Mouse (Mus musculus) stomach, adult 2 months (tissue): ENCODE results near the gene Vmn1r15. TPM values are rescaled to one million over a fixed set of nuclear protein-coding genes. Genes with fewer than 3 reads are reported as not detected.

ENCODE experiments used
- polyA plus RNA-seq: library from polyadenylated mRNA; depleted of rRNA; stranded (reverse); fragments of >200 nt; gene quantifications from 2 replicates; pipeline ENCODE4 v1.2.3, GENCODE M21; 2012; rRNA removed

Vmn1r15 gene
- not detected in 2 replicates for polyA plus RNA-seq

GRCm38 (mm10) chr6:57257652-57258051 is at the start of gene Vmn1r15:
Vmn1r15 (plus strand) TSS chr6:57257952.

GRCm38 (mm10) chr6:57231386-57231785 is 26.4 kb upstream of the Vmn1r15 start, which contains the start of gene Vmn1r14:
Vmn1r14 (plus strand) TSS chr6:57231686.

Other genes starting within 250 kb of the Vmn1r15 start
- not detected in 2 replicates for gene Vmn1r7, start 232.6 kb upstream of the Vmn1r15 start, polyA plus RNA-seq
- not detected in 2 replicates for gene Vmn1r8, start 225.7 kb upstream of the Vmn1r15 start, polyA plus RNA-seq
- not detected in 2 replicates for gene Vmn1r9, start 191.2 kb upstream of the Vmn1r15 start, polyA plus RNA-seq
- not detected in 2 replicates for gene Vmn1r10, start 148.5 kb upstream of the Vmn1r15 start, polyA plus RNA-seq
- not detected in 2 replicates for gene Vmn1r11, start 124.5 kb upstream of the Vmn1r15 start, polyA plus RNA-seq
- gene Vmn1r12, start 101.0 kb upstream of the Vmn1r15 start, polyA plus RNA-seq: not detected in 2 replicates
- not detected in 2 replicates for gene Vmn1r13, start 54.7 kb upstream of the Vmn1r15 start, polyA plus RNA-seq
- gene Vmn1r14, start 26.3 kb upstream of the Vmn1r15 start, polyA plus RNA-seq: not detected in 2 replicates
- gene Vmn1r16, start 71.5 kb downstream of the Vmn1r15 start, polyA plus RNA-seq: not detected in 2 replicates
- gene Vmn1r17, start 105.8 kb downstream of the Vmn1r15 start, polyA plus RNA-seq: not detected in 2 replicates
- not detected in 2 replicates for gene Vmn1r18, start 137.8 kb downstream of the Vmn1r15 start, polyA plus RNA-seq
- not detected in 2 replicates for gene Vmn1r19, start 145.8 kb downstream of the Vmn1r15 start, polyA plus RNA-seq
- not detected in 2 replicates for gene Vmn1r20, start 171.0 kb downstream of the Vmn1r15 start, polyA plus RNA-seq